Mouse (Mus musculus) spleen, adult 2 months (tissue): Measurements from ENCODE around the gene Mgat4b. TPM values are rescaled to one million over a fixed set of nuclear protein-coding genes. Genes with fewer than 3 reads are reported as not detected.

Experiments used
- DNase-seq, 2 experiments: peaks; one replicate each; pipeline versions ENCODE4 v3.0.0 to v3.0.0-alpha.2; 2012 to 2021; ENCODE audit warnings: low spot score in 2 of 2, low read depth in 1 of 2
- H3K27ac ChIP-seq: fragments of 200-500 bp; 2 replicates; pipeline ENCODE4 v1.5.1; 2012; ENCODE audit warnings: low read length, inconsistent platforms; ENCODE audit not compliant: insufficient read depth
- H3K27me3 ChIP-seq: fragments of 200-500 bp; 2 replicates; pipeline ENCODE4 v1.6.1; 2012; ENCODE audit warnings: mild to moderate bottlenecking, moderate library complexity, low read length, inconsistent platforms; ENCODE audit not compliant: control insufficient read depth, insufficient read depth
- H3K36me3 ChIP-seq: fragments of 200-500 bp; 2 replicates; pipeline ENCODE4 v1.6.1; 2012; ENCODE audit warnings: mild to moderate bottlenecking, low read length, inconsistent platforms; ENCODE audit not compliant: control insufficient read depth, insufficient read depth
- H3K4me1 ChIP-seq: fragments of 200-500 bp; 2 replicates; pipeline ENCODE4 v1.6.1; 2011; ENCODE audit warnings: inconsistent platforms; ENCODE audit not compliant: control insufficient read depth, insufficient read depth, insufficient read length
- H3K4me3 ChIP-seq: fragments of 200-500 bp; 2 replicates; pipeline ENCODE4 v1.5.1; 2011; ENCODE audit warnings: mild to moderate bottlenecking, inconsistent platforms; ENCODE audit not compliant: insufficient read depth, insufficient read length; ENCODE audit errors: extremely low read depth
- CTCF ChIP-seq: fragments of 200-500 bp; IDR thresholded peaks from 2 replicates; pipeline ENCODE4 v1.5.1; 2011; ENCODE audit warnings: mild to moderate bottlenecking, inconsistent platforms; ENCODE audit not compliant: insufficient read depth, insufficient read length, insufficient replicate concordance; ENCODE audit errors: extremely low read depth
- POLR2A ChIP-seq: fragments of 200-500 bp; IDR thresholded peaks from 2 replicates; pipeline ENCODE4 v1.6.1; 2011; ENCODE audit warnings: low read depth, low read length, inconsistent platforms
- WGBS: fragments of 180-500 bp; shearing (Covaris S2); methylation state at CpG from one replicate; pipeline ENCODE4 v1.1.7; 2018; 5-methylcytosine and 5-hydroxymethylcytosine counted together
- polyA plus RNA-seq: library from polyadenylated mRNA; depleted of rRNA; stranded (reverse); fragments of >200 nt; gene quantifications from 2 replicates; pipeline ENCODE4 v1.2.3, GENCODE M21; 2012

The Mgat4b gene
- polyA plus RNA-seq, 1 experiment, result 32.6 TPM

GRCm38 (mm10) chr11:50248473-50249171 is 37.9 kb downstream of the Mgat4b start:
- Histone ChIP-seq H3K4me3 (no peak overlapping the region), H3K4me1 (no peaks in the 10 kb centered on the region), H3K27ac (no peak overlapping the region), H3K27me3 (no peaks in the 10 kb centered on the region), H3K36me3 (no peaks in the 10 kb centered on the region)
- no peak for DNase-seq
- TF ChIP-seq CTCF, result no peak
- TF ChIP-seq POLR2A, result no peak
- WGBS, result 88% methylated on average over 7 of the region's 7 CpGs

- Histone ChIP-seq H3K4me1 (no peaks in the 10 kb centered on the region), H3K27me3 (no peaks in the 10 kb centered on the region), H3K36me3 (peaks cover 7% of the 10 kb centered on the region; the same call in 1 of the 2 replicates), H3K27ac (peak overlapping the region; percentile 44), H3K4me3 (no peak overlapping the region)
- TF ChIP-seq POLR2A, result no peak
- TF ChIP-seq CTCF, result no peak
- WGBS, result 83% methylated on average over 3 of the region's 3 CpGs
- no peak for DNase-seq
Observed at GRCm38 (mm10) chr11:50252166-50252565, 41.5 kb downstream of the Mgat4b start.

GRCm38 (mm10) chr11:50252684-50253265 is 42.1 kb downstream of the Mgat4b start:
- Histone ChIP-seq H3K27ac (peak overlapping the region; percentile 44), H3K36me3 (peaks cover 11% of the 10 kb centered on the region), H3K4me1 (no peaks in the 10 kb centered on the region), H3K27me3 (no peaks in the 10 kb centered on the region), H3K4me3 (no peak overlapping the region)
- no peak for TF ChIP-seq CTCF
- no peak for TF ChIP-seq POLR2A
- 87% methylated on average over 11 of the region's 11 CpGs for WGBS
- DNase-seq, result no peak

GRCm38 (mm10) chr11:50253393-50253792 is 42.7 kb downstream of the Mgat4b start:
- H3K36me3 ChIP-seq, result peaks cover 18% of the 10 kb centered on the region

GRCm38 (mm10) chr11:50254010-50254580 is 43.4 kb downstream of the Mgat4b start:
- Histone ChIP-seq H3K4me3 (no peak overlapping the region), H3K36me3 (peaks cover 22% of the 10 kb centered on the region), H3K27ac (no peak overlapping the region), H3K4me1 (no peaks in the 10 kb centered on the region), H3K27me3 (no peaks in the 10 kb centered on the region)
- DNase-seq, result no peak
- TF ChIP-seq POLR2A, result no peak
- TF ChIP-seq CTCF, result no peak
- 90% methylated on average over 12 of the region's 12 CpGs for WGBS

More at GRCm38 (mm10) chr11:50253393-50253792, 42.7 kb downstream of the Mgat4b start:
- WGBS, result 68% methylated on average over 1 of the region's 1 CpGs
- DNase-seq, result no peak
- no peaks in the 10 kb centered on the region for H3K27me3 ChIP-seq
- H3K4me1 ChIP-seq, result no peaks in the 10 kb centered on the region
- TF ChIP-seq CTCF, result no peak
- TF ChIP-seq POLR2A, result no peak
- H3K4me3 ChIP-seq, result no peak overlapping the region
- H3K27ac ChIP-seq, result no peak overlapping the region

- DNase-seq, result no peak
- Histone ChIP-seq H3K4me3 (no peak overlapping the region), H3K4me1 (no peaks in the 10 kb centered on the region), H3K36me3 (peaks cover 31% of the 10 kb centered on the region), H3K27ac (no peak overlapping the region), H3K27me3 (no peaks in the 10 kb centered on the region)
- TF ChIP-seq CTCF, result no peak
- TF ChIP-seq POLR2A, result no peak
- 51% methylated on average over 7 of the region's 7 CpGs for WGBS
Observed at GRCm38 (mm10) chr11:50256615-50257014, 45.9 kb downstream of the Mgat4b start.
